Mouse (Mus musculus) heart, postnatal 0 days (tissue): ENCODE measurements around the gene Zfp710.

ENCODE experiments used
- CTCF ChIP-seq: IDR thresholded peaks from 2 replicates; pipeline ENCODE4 v1.5.1; 2016; ENCODE audit warnings: antibody characterized with exemption, control low read depth, low read depth
- EP300 ChIP-seq: IDR thresholded peaks from 2 replicates; pipeline ENCODE4 v1.6.1; 2016; ENCODE audit warnings: antibody characterized with exemption, low read depth

DNA sequence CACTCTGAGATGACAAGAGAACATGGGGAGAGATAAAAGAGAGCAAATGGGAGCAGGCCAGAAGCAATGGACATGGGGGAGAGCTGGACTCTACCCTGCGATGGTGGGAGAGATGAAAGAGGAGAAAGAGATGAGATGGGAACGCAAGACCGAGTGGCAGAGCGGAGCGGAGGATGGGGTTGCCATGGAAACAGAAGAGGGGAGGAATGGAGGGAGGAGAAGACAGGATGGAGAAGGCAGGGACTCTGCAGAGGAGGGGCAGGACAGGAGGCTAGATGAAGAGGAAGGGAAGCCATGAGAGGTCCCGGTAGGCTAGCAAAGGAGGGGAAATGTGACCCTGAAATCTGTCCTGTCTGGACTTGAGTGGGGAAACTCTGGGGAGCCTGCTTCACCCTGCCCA is 47.7 kb downstream of the Zfp710 start:
- TF ChIP-seq EP300 (no peak), CTCF (no peak)
